Mouse (Mus musculus): ENCODE measurements around the gene Surf6.

Gene Surf6

GRCm38 (mm10) chr2:26902467-26903220 lies at the start of gene Surf6:
TSS of gene Surf6 (minus strand) at chr2:26902879.
- DNase-seq (ENCODE audit: low spot score in 2 of 2), result peak; percentile 94 to 95

- DNase-seq (ENCODE audit: low spot score in 2 of 2), result no peak
Measured at GRCm38 (mm10) chr2:26952193-26952592, 49.5 kb upstream of the Surf6 start.

- DNase-seq (ENCODE audit: low spot score in 2 of 2), result no peak
Measured at GRCm38 (mm10) chr2:26951346-26951905, 48.7 kb upstream of the Surf6 start.

GRCm38 (mm10) chr2:26950411-26950810 lies 47.7 kb upstream of the Surf6 start:
- no peak for DNase-seq (ENCODE audit: low spot score in 2 of 2)

- no peak for DNase-seq (ENCODE audit: low spot score in 2 of 2)
Measured at GRCm38 (mm10) chr2:26943253-26943652, 40.6 kb upstream of the Surf6 start.

- DNase-seq (ENCODE audit: low spot score in 2 of 2), result no peak
Measured at GRCm38 (mm10) chr2:26941539-26941938, 38.9 kb upstream of the Surf6 start.

- DNase-seq (ENCODE audit: low spot score in 2 of 2), result peak; percentile 58 to 60
Measured at GRCm38 (mm10) chr2:26936425-26936824, 33.7 kb upstream of the Surf6 start.

- DNase-seq (ENCODE audit: low spot score in 2 of 2), result peak; percentile 25 to 36
Measured at GRCm38 (mm10) chr2:26935286-26935685, 32.6 kb upstream of the Surf6 start.

GRCm38 (mm10) chr2:26933304-26934055 lies 30.8 kb upstream of the Surf6 start, which contains the start of the genes Surf4 and Stkld1:
TSS of gene Surf4 (minus strand) at chr2:26933928.
TSS of gene Stkld1 (plus strand) at chr2:26934047.
- DNase-seq (ENCODE audit: low spot score in 2 of 2), result peak; percentile 94

- peak; percentile 28 to 58 for DNase-seq (ENCODE audit: low spot score in 2 of 2)
Measured at GRCm38 (mm10) chr2:26932473-26933303, 30.0 kb upstream of the Surf6 start.

GRCm38 (mm10) chr2:26930390-26930789 lies 27.7 kb upstream of the Surf6 start:
- peak; percentile 70 to 84 for DNase-seq (ENCODE audit: low spot score in 2 of 2)

GRCm38 (mm10) chr2:26927745-26928476 lies 25.2 kb upstream of the Surf6 start:
- DNase-seq (ENCODE audit: low spot score in 2 of 2), result no peak

GRCm38 (mm10) chr2:26921784-26922183 lies 19.1 kb upstream of the Surf6 start:
- no peak for DNase-seq (ENCODE audit: low spot score in 2 of 2)

GRCm38 (mm10) chr2:26920190-26920855 lies 17.6 kb upstream of the Surf6 start:
- no peak for DNase-seq (ENCODE audit: low spot score in 2 of 2)

GRCm38 (mm10) chr2:26919684-26920083 lies 17.0 kb upstream of the Surf6 start:
- DNase-seq (ENCODE audit: low spot score in 2 of 2), result no peak

- no peak for DNase-seq (ENCODE audit: low spot score in 2 of 2)
Measured at GRCm38 (mm10) chr2:26916738-26917137, 14.1 kb upstream of the Surf6 start.

GRCm38 (mm10) chr2:26915927-26916728 lies 13.4 kb upstream of the Surf6 start, which contains the start of the genes Surf2 and Surf1:
TSS of gene Surf2 (plus strand) at chr2:26916367.
TSS of gene Surf1 (minus strand) at chr2:26916530.
- DNase-seq (ENCODE audit: low spot score in 2 of 2), result peak; percentile 50 to 62

GRCm38 (mm10) chr2:26914148-26914941 lies 11.7 kb upstream of the Surf6 start:
- no peak for DNase-seq (ENCODE audit: low spot score in 2 of 2)
